Mouse (Mus musculus) cortical plate, adult 2 months (tissue): ENCODE data around the gene Dyx1c1.

Experiments
- CTCF ChIP-seq: fragments of 200-500 bp; IDR thresholded peaks from 2 replicates; pipeline ENCODE4 v1.5.1; 2011; ENCODE audit warnings: mild to moderate bottlenecking, control low read depth, low read length; ENCODE audit not compliant: insufficient read depth; ENCODE audit errors: extremely low read depth
- POLR2A ChIP-seq: fragments of 200-500 bp; IDR thresholded peaks from 2 replicates; pipeline ENCODE4 v1.6.1; 2011; ENCODE audit warnings: mild to moderate bottlenecking, low read length, control low read depth; ENCODE audit not compliant: insufficient read depth; ENCODE audit errors: extremely low read depth

DNA sequence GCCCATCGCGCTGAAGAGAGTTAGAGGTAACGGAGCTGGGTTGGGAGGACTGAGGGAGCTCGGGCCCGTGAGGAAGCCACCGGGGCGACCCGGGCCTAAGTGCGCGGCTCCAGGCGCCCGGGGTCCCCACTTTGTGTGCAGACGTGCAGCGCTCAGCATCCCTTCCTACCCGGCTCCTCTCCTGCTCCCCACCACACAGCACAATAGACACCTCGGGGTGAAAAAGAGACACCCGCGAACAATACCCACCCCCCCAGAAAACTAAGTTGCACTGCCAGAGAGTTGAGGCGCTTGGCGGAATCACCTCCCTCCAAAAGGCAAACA, 32.7 kb upstream of the Dyx1c1 start:
- TF ChIP-seq CTCF, result no peak
- TF ChIP-seq POLR2A, result no peak
